Mouse (Mus musculus): ENCODE results near the gene Pmpcb. TPM values are rescaled to one million over a fixed set of nuclear protein-coding genes. Genes with fewer than 3 reads are reported as not detected.

Pmpcb gene
- polyA plus RNA-seq, 1 experiment from 2014 or later = 133 TPM

DNA sequence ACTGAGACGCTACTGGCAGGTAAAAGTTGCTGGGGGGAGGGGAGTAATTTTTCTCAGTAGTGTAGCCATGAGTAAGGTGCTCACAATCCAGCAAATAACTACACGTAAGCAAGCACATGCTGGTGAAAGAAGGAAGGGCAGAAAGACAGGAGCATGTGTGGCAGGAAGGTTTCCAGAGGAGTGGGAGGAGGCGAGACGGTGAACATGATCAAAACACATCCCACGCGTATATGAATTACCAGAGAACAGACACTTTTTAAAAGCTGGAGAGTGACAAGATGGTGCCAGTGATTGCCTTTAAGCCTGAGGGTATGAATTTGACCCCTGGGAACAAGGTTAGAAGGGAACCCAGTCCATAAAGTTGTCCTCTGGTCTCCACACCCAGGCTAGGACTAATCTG, 32.9 kb downstream of the Pmpcb start:
- no peak for ATAC-seq (replicated peaks; ENCODE audit: insufficient number of reproducible peaks, low FRiP score, low TSS enrichment)
- Histone ChIP-seq H3K9me3 (replicated peaks; ENCODE audit: control insufficient read depth, low read length) (no peaks in the 10 kb centered on the region), H3K4me2 (no peak overlapping the region), H3K27ac (ENCODE audit: low read depth, low read length) (no peak overlapping the region), H3K36me3 (ENCODE audit: control insufficient read depth, insufficient read depth, low read length) (peaks cover 52% of the 10 kb centered on the region), H3K4me3 (ENCODE audit: low read depth, low read length) (no peak overlapping the region), H3K27me3 (ENCODE audit: control insufficient read depth, insufficient read depth, low read length) (no peaks in the 10 kb centered on the region), H3K4me1 (ENCODE audit: control insufficient read depth, insufficient read depth, low read length) (no peaks in the 10 kb centered on the region), H3K9ac (ENCODE audit: low read depth, low read length) (no peak overlapping the region)
- 88% methylated on average over 6 of the region's 6 CpGs for WGBS (ENCODE audit: insufficient replicate concordance)

DNA sequence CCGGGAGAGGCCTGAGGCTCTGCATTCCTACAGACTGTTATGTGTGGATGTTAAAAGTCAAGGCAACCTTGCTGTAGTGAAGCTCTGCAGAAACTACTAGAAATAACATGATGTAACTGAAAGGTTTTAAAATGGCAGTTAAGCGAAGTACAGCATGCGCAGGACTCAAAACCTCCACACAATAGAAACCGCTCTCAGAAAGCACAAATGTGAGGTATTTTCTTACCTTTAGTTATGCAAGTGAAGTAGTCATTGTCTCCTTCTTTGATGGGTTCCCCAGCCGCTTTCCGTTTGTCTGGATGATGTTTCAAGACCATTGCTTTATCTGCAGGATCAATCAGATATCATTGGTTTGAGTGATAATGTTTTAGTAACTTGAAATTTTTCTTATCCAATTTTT, 39.5 kb downstream of the Pmpcb start:
- Histone ChIP-seq H3K4me3 (ENCODE audit: low read depth, low read length) (no peak overlapping the region), H3K9me3 (replicated peaks; ENCODE audit: control insufficient read depth, low read length) (no peaks in the 10 kb centered on the region), H3K4me1 (ENCODE audit: control insufficient read depth, insufficient read depth, low read length) (no peaks in the 10 kb centered on the region), H3K9ac (ENCODE audit: low read depth, low read length) (no peak overlapping the region), H3K27ac (ENCODE audit: low read depth, low read length) (no peak overlapping the region), H3K4me2 (no peak overlapping the region), H3K36me3 (ENCODE audit: control insufficient read depth, insufficient read depth, low read length) (peaks cover 32% of the 10 kb centered on the region), H3K27me3 (ENCODE audit: control insufficient read depth, insufficient read depth, low read length) (no peaks in the 10 kb centered on the region)
- no peak for ATAC-seq (replicated peaks; ENCODE audit: insufficient number of reproducible peaks, low FRiP score, low TSS enrichment)
- WGBS (ENCODE audit: insufficient replicate concordance) = 95% methylated on average over 6 of the region's 6 CpGs

DNA sequence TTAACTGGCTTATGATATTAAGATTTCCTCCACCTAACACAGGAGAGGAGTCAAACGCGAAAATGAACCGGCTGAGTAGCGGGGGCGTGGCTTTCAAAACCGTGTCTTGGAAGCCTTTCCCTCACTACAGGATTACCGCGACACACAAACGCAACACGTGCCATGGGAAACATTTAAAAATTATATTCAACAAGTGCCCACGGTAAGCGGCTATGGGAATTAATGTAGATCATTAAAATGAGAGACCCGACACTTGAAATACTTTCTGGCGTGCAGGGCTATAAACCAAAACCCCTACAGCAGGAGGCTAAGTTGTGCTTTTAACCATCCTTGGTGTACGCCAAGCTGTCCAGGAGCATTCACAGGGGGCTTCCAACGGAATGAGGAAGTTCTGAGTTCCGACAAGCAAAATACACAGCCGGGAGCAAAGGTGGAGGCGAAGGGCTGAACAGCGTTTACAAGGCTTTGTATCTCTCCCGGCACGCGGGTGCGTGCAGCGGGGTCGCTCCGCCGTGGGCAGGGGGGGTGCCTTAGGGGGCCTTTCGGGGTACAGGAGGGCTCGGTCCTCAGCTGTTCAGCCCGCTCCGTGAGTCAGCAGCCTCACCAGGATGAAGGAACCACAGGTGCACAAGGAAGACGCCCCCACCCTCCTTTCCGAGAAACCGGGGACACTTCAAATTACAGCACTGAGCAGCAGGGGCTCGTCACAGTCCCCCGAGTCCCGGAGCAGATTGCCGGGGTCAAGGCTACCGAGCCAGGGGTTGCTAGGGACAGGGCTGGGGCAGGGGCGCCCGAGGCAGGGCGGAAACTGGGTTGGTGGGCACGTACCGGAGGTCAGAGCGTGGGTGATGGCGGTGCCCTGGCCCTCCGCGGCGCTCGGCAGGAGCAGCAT, 47.5 kb downstream of the Pmpcb start:
- Histone ChIP-seq H3K27me3 (ENCODE audit: control insufficient read depth, insufficient read depth, low read length) (no peaks in the 10 kb centered on the region), H3K4me1 (ENCODE audit: control insufficient read depth, insufficient read depth, low read length) (peaks cover 2% of the 10 kb centered on the region), H3K36me3 (ENCODE audit: control insufficient read depth, insufficient read depth, low read length) (peaks cover 21% of the 10 kb centered on the region), H3K27ac (ENCODE audit: low read depth, low read length) (peak overlapping the region; percentile 59; the same call in 1 of the 2 replicates), H3K4me2 (peak overlapping the region; percentile 97), H3K9ac (ENCODE audit: low read depth, low read length) (peak overlapping the region; percentile 83), H3K4me3 (ENCODE audit: low read depth, low read length) (peak overlapping the region; percentile 100), H3K9me3 (replicated peaks; ENCODE audit: control insufficient read depth, low read length) (no peaks in the 10 kb centered on the region)
- under 1% methylated on average over 51 of the region's 51 CpGs for WGBS (ENCODE audit: insufficient replicate concordance)
- ATAC-seq (replicated peaks; ENCODE audit: insufficient number of reproducible peaks, low FRiP score, low TSS enrichment) = peak; percentile 53; the same call in 1 of the 2 replicates

DNA sequence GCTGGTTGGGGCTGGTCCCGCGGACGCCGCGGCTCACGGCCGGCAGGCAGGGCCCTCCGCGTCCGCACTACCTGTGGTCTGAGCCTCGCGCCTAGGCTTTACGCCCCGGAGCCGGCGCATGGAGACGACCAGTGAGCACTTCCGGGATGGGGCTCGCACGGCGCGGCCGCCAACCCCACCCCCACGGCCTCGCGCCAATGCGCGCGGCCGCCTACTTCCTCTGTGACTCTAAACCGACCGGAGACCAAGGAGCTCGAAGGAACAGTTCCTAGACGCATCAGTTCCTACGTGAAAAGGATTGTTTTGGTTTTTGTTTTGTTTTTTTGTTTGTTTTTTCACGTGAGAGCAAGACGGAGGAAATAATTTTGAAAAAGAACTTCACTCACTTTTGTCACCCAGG, 48.1 kb downstream of the Pmpcb start, which contains the start of the genes Dnajc2 and Psmc2:
Gene Dnajc2, minus strand, starts transcription at position 199 of the 400 bp plus-strand sequence.
Gene Psmc2, plus strand, starts transcription at position 231 of the 400 bp plus-strand sequence.
- H3K27me3 ChIP-seq (ENCODE audit: control insufficient read depth, insufficient read depth, low read length) = no peaks in the 10 kb centered on the region
- H3K4me3 ChIP-seq (ENCODE audit: low read depth, low read length) = peak within 1 kb of the TSS; percentile 100
- H3K36me3 ChIP-seq (ENCODE audit: control insufficient read depth, insufficient read depth, low read length) = peaks cover 21% of the 10 kb centered on the region
- peaks cover 2% of the 10 kb centered on the region for H3K4me1 ChIP-seq (ENCODE audit: control insufficient read depth, insufficient read depth, low read length)
- H3K9me3 ChIP-seq (replicated peaks; ENCODE audit: control insufficient read depth, low read length) = no peaks in the 10 kb centered on the region
- 0% methylated on average over 37 of the region's 37 CpGs for WGBS (ENCODE audit: insufficient replicate concordance)
- H3K9ac ChIP-seq (ENCODE audit: low read depth, low read length) = peak within 1 kb of the TSS; percentile 94
- peak within 1 kb of the TSS; percentile 75 for H3K27ac ChIP-seq (ENCODE audit: low read depth, low read length)
- ATAC-seq (replicated peaks; ENCODE audit: insufficient number of reproducible peaks, low FRiP score, low TSS enrichment) = peak; percentile 93
- H3K4me2 ChIP-seq = peak within 1 kb of the TSS; percentile 97

DNA sequence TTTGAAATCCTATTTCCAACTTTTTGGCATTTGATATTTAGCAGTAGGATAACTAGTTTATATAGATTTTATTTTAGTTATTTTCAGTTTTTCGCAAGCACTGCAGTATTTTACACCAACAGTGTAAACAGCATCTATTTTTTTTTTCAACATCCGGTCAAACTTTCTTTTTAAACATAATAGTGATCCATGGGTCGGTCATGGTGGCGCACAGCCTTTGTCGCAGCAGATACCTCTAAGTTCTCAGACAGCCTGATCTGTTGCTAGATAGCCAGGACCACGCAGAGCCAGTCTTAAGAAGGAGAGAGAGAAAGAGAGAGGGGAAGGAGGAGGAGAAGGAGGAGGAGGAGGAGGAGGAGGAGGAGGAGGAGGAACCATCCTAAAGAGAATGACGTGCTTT, 48.8 kb downstream of the Pmpcb start:
- peaks cover 2% of the 10 kb centered on the region for H3K4me1 ChIP-seq (ENCODE audit: control insufficient read depth, insufficient read depth, low read length)
- peaks cover 16% of the 10 kb centered on the region for H3K36me3 ChIP-seq (ENCODE audit: control insufficient read depth, insufficient read depth, low read length)
- no peaks in the 10 kb centered on the region for H3K27me3 ChIP-seq (ENCODE audit: control insufficient read depth, insufficient read depth, low read length)
- H3K4me3 ChIP-seq (ENCODE audit: low read depth, low read length) = peak overlapping the region; percentile 96; the same call in 1 of the 2 replicates
- H3K9me3 ChIP-seq (replicated peaks; ENCODE audit: control insufficient read depth, low read length) = no peaks in the 10 kb centered on the region
- H3K4me2 ChIP-seq = peak overlapping the region; percentile 75
- WGBS (ENCODE audit: insufficient replicate concordance) = 75% methylated on average over 7 of the region's 7 CpGs
- no peak overlapping the region for H3K9ac ChIP-seq (ENCODE audit: low read depth, low read length)
- ATAC-seq (replicated peaks; ENCODE audit: insufficient number of reproducible peaks, low FRiP score, low TSS enrichment) = no peak
- peak overlapping the region; percentile 75; the same call in 1 of the 2 replicates for H3K27ac ChIP-seq (ENCODE audit: low read depth, low read length)

DNA sequence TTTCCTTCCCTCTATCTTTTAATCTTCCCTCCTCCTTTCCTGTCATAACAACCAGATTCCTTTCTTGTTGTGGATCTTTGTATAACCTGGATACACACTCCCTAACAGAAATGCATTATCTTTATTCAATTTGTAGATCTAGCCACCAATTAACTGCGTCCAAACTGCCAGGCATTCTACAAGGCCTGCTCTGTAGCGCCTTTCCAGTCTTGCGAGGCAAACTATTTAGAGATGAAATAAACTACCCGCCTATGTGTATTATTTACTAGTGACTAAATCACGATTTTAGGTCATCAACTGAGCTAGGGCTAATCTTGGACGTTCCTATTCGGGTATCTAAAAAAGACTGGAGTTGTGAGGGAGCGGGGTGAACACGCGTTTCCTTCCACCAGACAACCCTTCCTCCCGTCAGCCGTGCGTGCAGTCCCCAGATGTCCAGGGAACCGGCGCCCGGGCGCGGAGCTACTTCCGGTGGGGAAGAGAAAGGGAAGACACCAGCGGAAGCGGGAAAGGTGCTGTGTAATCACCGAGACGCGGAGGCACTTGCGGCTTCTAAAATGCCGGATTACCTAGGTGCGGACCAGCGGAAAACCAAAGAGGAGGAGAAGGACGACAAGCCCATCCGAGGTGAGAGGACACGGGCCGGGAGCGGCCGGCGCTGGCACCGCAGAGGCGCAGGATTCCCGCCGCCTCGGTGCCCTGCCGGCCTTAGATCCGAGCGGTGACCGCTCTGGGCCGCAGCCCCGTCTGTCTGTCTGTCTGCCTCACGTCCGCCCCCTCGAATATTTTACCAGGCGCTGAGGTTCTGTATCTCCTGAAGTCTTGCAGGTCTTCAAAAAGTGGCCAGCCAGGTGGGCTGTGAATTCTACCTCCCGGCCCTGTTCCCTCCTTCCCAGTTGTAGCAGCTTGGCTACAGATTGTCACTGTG, 49.6 kb downstream of the Pmpcb start:
- Histone ChIP-seq H3K9me3 (replicated peaks; ENCODE audit: control insufficient read depth, low read length) (no peaks in the 10 kb centered on the region), H3K27me3 (ENCODE audit: control insufficient read depth, insufficient read depth, low read length) (no peaks in the 10 kb centered on the region), H3K4me2 (peak overlapping the region; percentile 75), H3K4me1 (ENCODE audit: control insufficient read depth, insufficient read depth, low read length) (peaks cover 2% of the 10 kb centered on the region), H3K9ac (ENCODE audit: low read depth, low read length) (peak overlapping the region; percentile 94), H3K36me3 (ENCODE audit: control insufficient read depth, insufficient read depth, low read length) (peaks cover 11% of the 10 kb centered on the region), H3K4me3 (ENCODE audit: low read depth, low read length) (peak overlapping the region; percentile 96), H3K27ac (ENCODE audit: low read depth, low read length) (peak overlapping the region; percentile 75)
- WGBS (ENCODE audit: insufficient replicate concordance) = 3% methylated on average over 50 of the region's 51 CpGs
- peak; percentile 78 for ATAC-seq (replicated peaks; ENCODE audit: insufficient number of reproducible peaks, low FRiP score, low TSS enrichment)

GRCm38 (mm10) chr5:21787186-21788105, 50.5 kb downstream of the Pmpcb start:
- Histone ChIP-seq H3K27ac (ENCODE audit: low read depth, low read length) (peak overlapping the region; percentile 75), H3K36me3 (ENCODE audit: control insufficient read depth, insufficient read depth, low read length) (peaks cover 4% of the 10 kb centered on the region; the same call in 1 of the 2 replicates), H3K4me1 (ENCODE audit: control insufficient read depth, insufficient read depth, low read length) (peaks cover 2% of the 10 kb centered on the region), H3K9ac (ENCODE audit: low read depth, low read length) (peak overlapping the region; percentile 94), H3K4me3 (ENCODE audit: low read depth, low read length) (peak overlapping the region; percentile 96), H3K4me2 (peak overlapping the region; percentile 75), H3K27me3 (ENCODE audit: control insufficient read depth, insufficient read depth, low read length) (no peaks in the 10 kb centered on the region), H3K9me3 (replicated peaks; ENCODE audit: control insufficient read depth, low read length) (no peaks in the 10 kb centered on the region)
- no peak for ATAC-seq (replicated peaks; ENCODE audit: insufficient number of reproducible peaks, low FRiP score, low TSS enrichment)
- 32% methylated on average over 11 of the region's 11 CpGs for WGBS (ENCODE audit: insufficient replicate concordance)

Data from heart, embryonic 11.5 days (tissue).